Mouse (Mus musculus): Measurements from ENCODE around the gene Nr5a2. TPM values are rescaled to one million over a fixed set of nuclear protein-coding genes. Genes with fewer than 3 reads are reported as not detected.

Gene Nr5a2
- total RNA-seq, 2 experiments from 2014 or later = not detected

GRCm38 (mm10) chr1:136915438-136915837 lies 44.8 kb downstream of the Nr5a2 start:
- ATAC-seq (replicated peaks; ENCODE audit: low FRiP score, low TSS enrichment, poor library complexity, severe bottlenecking) = no peak

GRCm38 (mm10) chr1:136911996-136912395 lies 48.3 kb downstream of the Nr5a2 start:
- ATAC-seq (replicated peaks; ENCODE audit: low FRiP score, low TSS enrichment, poor library complexity, severe bottlenecking) = no peak

- ATAC-seq (replicated peaks; ENCODE audit: low FRiP score, low TSS enrichment, poor library complexity, severe bottlenecking) = no peak
Measured at GRCm38 (mm10) chr1:136911594-136911860, 48.7 kb downstream of the Nr5a2 start.

- no peak for ATAC-seq (replicated peaks; ENCODE audit: low FRiP score, low TSS enrichment, poor library complexity, severe bottlenecking)
Measured at GRCm38 (mm10) chr1:136910741-136911593, 49.3 kb downstream of the Nr5a2 start.

- ATAC-seq (replicated peaks; ENCODE audit: low FRiP score, low TSS enrichment, poor library complexity, severe bottlenecking) = no peak
Measured at GRCm38 (mm10) chr1:136910144-136910543, 50.1 kb downstream of the Nr5a2 start.

- ATAC-seq (replicated peaks; ENCODE audit: low FRiP score, low TSS enrichment, poor library complexity, severe bottlenecking) = no peak
Measured at GRCm38 (mm10) chr1:136909494-136910037, 50.7 kb downstream of the Nr5a2 start.

GRCm38 (mm10) chr1:136898130-136898529 lies 62.1 kb downstream of the Nr5a2 start:
- no peak for ATAC-seq (replicated peaks; ENCODE audit: low FRiP score, low TSS enrichment, poor library complexity, severe bottlenecking)

- no peak for ATAC-seq (replicated peaks; ENCODE audit: low FRiP score, low TSS enrichment, poor library complexity, severe bottlenecking)
Measured at GRCm38 (mm10) chr1:136896351-136896750, 63.9 kb downstream of the Nr5a2 start.

GRCm38 (mm10) chr1:136895877-136896276 lies 64.4 kb downstream of the Nr5a2 start:
- no peak for ATAC-seq (replicated peaks; ENCODE audit: low FRiP score, low TSS enrichment, poor library complexity, severe bottlenecking)

GRCm38 (mm10) chr1:136894753-136895152 lies 65.5 kb downstream of the Nr5a2 start:
- no peak for ATAC-seq (replicated peaks; ENCODE audit: low FRiP score, low TSS enrichment, poor library complexity, severe bottlenecking)

GRCm38 (mm10) chr1:136893162-136893561 lies 67.1 kb downstream of the Nr5a2 start:
- ATAC-seq (replicated peaks; ENCODE audit: low FRiP score, low TSS enrichment, poor library complexity, severe bottlenecking) = no peak

- no peak for ATAC-seq (replicated peaks; ENCODE audit: low FRiP score, low TSS enrichment, poor library complexity, severe bottlenecking)
Measured at GRCm38 (mm10) chr1:136890439-136890838, 69.8 kb downstream of the Nr5a2 start.

GRCm38 (mm10) chr1:136888704-136889103 lies 71.5 kb downstream of the Nr5a2 start:
- ATAC-seq (replicated peaks; ENCODE audit: low FRiP score, low TSS enrichment, poor library complexity, severe bottlenecking) = no peak

- ATAC-seq (replicated peaks; ENCODE audit: low FRiP score, low TSS enrichment, poor library complexity, severe bottlenecking) = no peak
Measured at GRCm38 (mm10) chr1:136886678-136887077, 73.6 kb downstream of the Nr5a2 start.

GRCm38 (mm10) chr1:136883458-136884174 lies 76.6 kb downstream of the Nr5a2 start:
- no peak for ATAC-seq (replicated peaks; ENCODE audit: low FRiP score, low TSS enrichment, poor library complexity, severe bottlenecking)

- ATAC-seq (replicated peaks; ENCODE audit: low FRiP score, low TSS enrichment, poor library complexity, severe bottlenecking) = no peak
Measured at GRCm38 (mm10) chr1:136880260-136880659, 80.0 kb downstream of the Nr5a2 start.

- ATAC-seq (replicated peaks; ENCODE audit: low FRiP score, low TSS enrichment, poor library complexity, severe bottlenecking) = no peak
Measured at GRCm38 (mm10) chr1:136875006-136875405, 85.2 kb downstream of the Nr5a2 start.

- no peak for ATAC-seq (replicated peaks; ENCODE audit: low FRiP score, low TSS enrichment, poor library complexity, severe bottlenecking)
Measured at GRCm38 (mm10) chr1:136868955-136869354, 91.3 kb downstream of the Nr5a2 start.

- ATAC-seq (replicated peaks; ENCODE audit: low FRiP score, low TSS enrichment, poor library complexity, severe bottlenecking) = no peak
Measured at GRCm38 (mm10) chr1:136868285-136868684, 92.0 kb downstream of the Nr5a2 start.

- no peak for ATAC-seq (replicated peaks; ENCODE audit: low FRiP score, low TSS enrichment, poor library complexity, severe bottlenecking)
Measured at GRCm38 (mm10) chr1:136866481-136867092, 93.7 kb downstream of the Nr5a2 start.
